8 mouse cellular contexts compared by ENCODE assay signal in the genomic region with DNA sequence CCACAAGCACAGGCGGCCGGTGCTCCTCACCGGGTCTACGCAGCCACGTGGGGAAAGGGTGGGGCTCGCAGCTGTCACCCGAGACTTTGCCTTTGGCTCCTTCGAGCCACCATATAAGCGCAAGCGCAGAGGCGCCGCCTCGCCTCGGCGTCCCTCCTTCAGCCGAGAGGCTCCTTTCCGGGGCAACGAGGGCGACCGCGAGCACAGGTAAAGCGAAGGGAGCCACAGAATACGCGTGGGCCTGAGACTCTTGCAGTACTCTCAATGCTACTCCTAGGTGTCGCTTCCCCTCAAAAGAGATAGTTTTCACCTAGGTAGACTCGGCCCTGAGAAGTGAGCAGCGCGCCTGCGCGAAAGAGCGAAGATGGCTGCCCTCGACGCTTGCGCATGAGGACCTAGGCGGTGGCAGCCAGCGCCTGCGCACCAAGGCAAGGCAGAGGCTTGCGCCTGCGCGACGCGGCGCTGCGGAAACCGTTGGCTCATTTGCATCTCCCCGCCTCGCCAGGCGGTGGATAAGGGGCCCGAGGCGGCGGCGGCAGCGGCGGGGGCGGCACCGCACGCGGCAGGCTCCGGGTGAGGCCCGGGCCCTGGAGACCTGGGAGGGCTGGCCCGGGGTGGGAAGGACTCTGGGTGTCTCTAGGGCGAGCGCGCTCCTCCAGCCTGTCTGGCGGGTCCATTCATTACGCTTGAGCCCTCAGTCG. TPM values are rescaled to one million over a fixed set of nuclear protein-coding genes. Genes with fewer than 3 reads are reported as not detected.
DNase-seq lines count a peak whose midpoint lies in the region; ATAC-seq lines count a peak whose summit lies in the region.

A gene (plus strand): TSS at position 147 of the 701 bp plus-strand sequence.
A gene (minus strand): TSS at position 387 of the 701 bp plus-strand sequence.

- ATAC-seq in hindbrain, embryonic 15.5 days (ENCODE audit: low FRiP score, low read depth) = peak; percentile 96

- under 1% methylated on average over 66 of the region's 67 CpGs for WGBS in hindbrain, embryonic 15.5 days

- peak; percentile 97 for DNase-seq in R1 (ENCODE audit: low read depth, low spot score)
- DNase-seq in cerebellum, postnatal 25 days = peak; percentile 97 to 98
- peak; percentile 95 to 97 for DNase-seq in frontal cortex, postnatal 36 days (ENCODE audit: low spot score in 2 of 2)
- DNase-seq in left cerebral cortex, adult 11 months (ENCODE audit: low spot score) = peak; percentile 93
- DNase-seq in lung, postnatal 4 days = peak; percentile 96 to 97
- DNase-seq in retina, postnatal 7 days (ENCODE audit: low read depth, low spot score) = peak; percentile 95
- peak; percentile 94 for DNase-seq in urinary bladder, adult 2 months (ENCODE audit: low spot score)

- peak within 1 kb of the TSS; percentile 97 for H3K27ac ChIP-seq in hindbrain, embryonic 15.5 days (replicated peaks)

- H3K27me3 ChIP-seq in hindbrain, embryonic 15.5 days = no peaks in the 10 kb centered on the region

- peak within 1 kb of the TSS; percentile 87 for H3K4me3 ChIP-seq in hindbrain, embryonic 15.5 days

- H3K36me3 ChIP-seq in hindbrain, embryonic 15.5 days = peaks cover 44% of the 10 kb centered on the region

- peaks cover 37% of the 10 kb centered on the region for H3K4me1 ChIP-seq in hindbrain, embryonic 15.5 days (replicated peaks)

- H3K4me2 ChIP-seq in hindbrain, embryonic 15.5 days = peak within 1 kb of the TSS; percentile 63

- H3K9me3 ChIP-seq in hindbrain, embryonic 15.5 days = no peaks in the 10 kb centered on the region

- peak within 1 kb of the TSS; percentile 80 for H3K9ac ChIP-seq in hindbrain, embryonic 15.5 days

RNA-seq across cellular contexts. Expression of the first gene that starts in this region (rescaled TPM):
- 89.2 and 90.9 TPM in 2 replicates for polyA plus RNA-seq in hindbrain, embryonic 15.5 days (2015; fragmentation: Nextera tagmentation; extraction: Ambion mirVana)
- polyA plus RNA-seq in urinary bladder, adult 2 months (2012; rRNA removed) = 45.4 and 56.1 TPM in 2 replicates

RNA-seq across cellular contexts. Expression of the second gene that starts in this region (rescaled TPM):
- polyA plus RNA-seq in hindbrain, embryonic 15.5 days (2015; fragmentation: Nextera tagmentation; extraction: Ambion mirVana) = 107 and 114 TPM in 2 replicates
- polyA plus RNA-seq in urinary bladder, adult 2 months (2012; rRNA removed) = 13.9 and 17.4 TPM in 2 replicates

Comparison
In these comparisons a context has a peak if more than half of its experiments do, and no peak if none do; other contexts are left out.
1. Peak in every context shown above with its lines: DNase-seq, ATAC-seq, H3K4me3 ChIP-seq and H3K27ac ChIP-seq.